Mouse (Mus musculus) cerebral cortex, adult 2 months (tissue): ENCODE data around the gene Nudcd3.

Source experiments
- WGBS: fragments of 180-500 bp; shearing (Covaris S2); methylation state at CpG from one replicate; pipeline ENCODE4 v1.1.7; 2018; 5-methylcytosine and 5-hydroxymethylcytosine counted together

Nudcd3 gene

GRCm38 (mm10) chr11:6178673-6179166 is 21.5 kb downstream of the Nudcd3 start:
- WGBS = 10% methylated on average over 2 of the region's 2 CpGs

DNA sequence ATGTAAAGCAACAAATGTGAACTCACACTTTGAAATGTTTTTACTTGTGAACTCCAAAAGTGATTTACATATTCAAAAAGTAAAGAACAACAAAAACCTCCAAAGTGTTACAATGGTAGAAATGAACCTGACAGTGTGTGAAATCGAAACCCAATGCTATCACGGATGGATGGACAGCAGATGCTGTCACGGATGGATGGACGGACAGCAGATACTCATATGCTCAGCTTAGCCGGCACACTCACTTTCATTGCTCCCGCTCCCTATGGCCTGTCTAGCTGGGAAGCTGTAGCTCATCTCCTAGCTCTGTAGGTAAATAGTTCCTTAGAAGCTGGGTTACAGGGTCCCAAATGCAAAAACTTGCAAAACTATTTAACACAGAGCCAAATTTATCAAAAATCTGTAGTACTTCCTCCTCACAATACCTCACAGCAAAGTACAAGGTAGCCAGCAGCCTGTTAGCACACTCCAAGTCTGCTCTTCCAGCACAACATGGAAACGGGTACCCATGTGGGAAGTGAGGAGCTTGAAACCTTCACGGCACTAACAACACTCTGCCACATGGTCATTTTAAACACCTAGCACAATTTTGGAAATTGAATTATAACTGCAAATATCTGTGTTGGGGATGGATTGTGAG is 22.3 kb downstream of the Nudcd3 start:
- 68% methylated on average over 8 of the region's 8 CpGs for WGBS

- WGBS = 48% methylated on average over 1 of the region's 1 CpGs
These were observed 24.7 kb downstream of the Nudcd3 start for GRCm38 (mm10) chr11:6175506-6175905.

DNA sequence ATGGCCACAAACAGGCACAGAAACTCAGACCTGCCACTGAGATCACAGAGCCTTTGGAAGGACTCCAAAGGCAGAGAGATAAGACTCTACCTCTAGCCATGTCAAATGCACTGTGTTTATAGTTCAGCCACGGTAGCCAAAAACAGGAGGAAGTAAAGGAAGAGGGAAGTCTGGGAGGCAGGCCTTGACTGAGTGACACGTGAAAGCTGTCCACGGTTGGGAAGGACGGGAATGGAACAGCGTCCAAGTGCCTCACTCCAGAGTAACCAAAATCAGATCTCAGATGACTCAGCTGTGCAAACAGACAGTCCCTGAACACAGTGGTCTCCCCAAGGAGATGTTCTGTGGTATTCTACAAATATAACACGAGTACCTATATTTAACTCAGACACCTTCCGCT is 25.5 kb downstream of the Nudcd3 start:
- 24% methylated on average over 7 of the region's 7 CpGs for WGBS

GRCm38 (mm10) chr11:6169041-6169663 is 31.1 kb downstream of the Nudcd3 start:
- WGBS = 77% methylated on average over 2 of the region's 2 CpGs

DNA sequence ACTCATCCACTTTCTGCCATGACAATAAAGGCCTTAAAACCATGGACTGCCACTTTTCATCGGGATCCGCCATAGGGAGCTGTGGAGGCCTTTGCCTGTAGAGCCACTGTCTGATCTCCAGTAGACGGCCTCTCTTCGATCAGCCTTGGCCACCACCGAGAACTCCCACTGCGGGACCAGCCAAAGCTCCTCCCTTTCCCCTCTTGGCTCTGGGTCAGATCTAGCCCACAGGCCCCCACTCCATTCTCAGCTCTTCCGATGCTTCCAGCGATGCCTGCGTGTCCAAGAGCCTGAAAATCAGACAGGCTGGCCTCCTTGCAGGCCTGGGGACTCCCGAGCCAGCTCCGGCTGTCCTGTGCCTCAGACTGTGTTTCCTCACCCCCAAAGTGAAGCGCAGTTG is 33.9 kb downstream of the Nudcd3 start:
- WGBS = 76% methylated on average over 12 of the region's 12 CpGs

DNA sequence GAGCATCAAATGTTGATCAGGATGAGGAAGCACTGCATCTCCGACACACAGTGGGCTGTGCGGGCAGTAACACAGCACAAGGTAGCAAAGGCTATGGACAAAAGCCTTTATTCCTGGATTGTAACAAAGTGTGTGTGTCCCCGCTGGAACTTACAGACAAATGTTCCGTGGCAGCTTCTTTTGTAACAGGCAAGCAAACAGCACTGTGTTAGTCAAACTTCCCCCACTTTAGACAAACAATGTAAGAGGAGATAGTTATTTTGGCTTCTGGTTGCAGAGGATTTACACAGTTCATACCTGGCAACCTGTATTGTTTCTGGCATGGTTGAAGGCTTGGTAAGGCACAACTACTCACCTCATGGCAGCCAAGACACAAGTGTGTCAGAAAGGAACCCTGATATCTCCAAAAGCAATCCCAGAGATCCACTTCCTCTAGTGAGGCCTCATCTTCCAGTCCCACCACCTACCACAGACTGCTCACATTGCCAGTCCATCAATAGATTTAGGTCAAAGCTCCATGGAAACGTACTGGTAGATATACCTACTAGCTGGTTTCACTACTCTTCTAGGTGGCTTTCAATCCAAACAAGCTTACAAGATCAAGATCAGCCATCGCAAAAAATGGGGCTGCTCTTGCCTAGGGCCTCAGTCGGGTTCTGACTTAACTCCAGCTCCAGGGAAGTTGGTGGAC is 34.7 kb downstream of the Nudcd3 start:
- 80% methylated on average over 7 of the region's 7 CpGs for WGBS

GRCm38 (mm10) chr11:6164781-6165180 is 35.4 kb downstream of the Nudcd3 start:
- 93% methylated on average over 7 of the region's 7 CpGs for WGBS

- WGBS = 53% methylated on average over 12 of the region's 12 CpGs
These were observed 36.5 kb downstream of the Nudcd3 start for GRCm38 (mm10) chr11:6163706-6164105.

DNA sequence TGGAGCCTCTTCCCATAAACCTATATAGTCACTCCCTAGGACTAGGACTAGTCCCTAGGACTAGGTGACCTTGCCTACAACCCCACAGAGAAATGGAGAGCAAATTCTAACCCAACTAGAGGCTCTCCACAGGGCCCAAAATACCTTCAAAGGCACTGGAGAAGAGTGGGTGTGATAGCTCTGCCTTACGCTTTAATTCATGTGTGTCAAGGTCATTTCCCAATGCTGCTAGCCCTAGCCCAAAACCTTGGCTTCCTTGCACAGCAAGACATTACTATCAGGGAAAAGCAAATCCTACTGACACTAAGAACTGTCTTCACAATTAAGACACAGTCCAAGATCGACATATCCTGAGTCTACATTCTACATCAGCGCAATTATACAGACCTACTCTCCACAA is 37.2 kb downstream of the Nudcd3 start:
- 80% methylated on average over 3 of the region's 3 CpGs for WGBS

DNA sequence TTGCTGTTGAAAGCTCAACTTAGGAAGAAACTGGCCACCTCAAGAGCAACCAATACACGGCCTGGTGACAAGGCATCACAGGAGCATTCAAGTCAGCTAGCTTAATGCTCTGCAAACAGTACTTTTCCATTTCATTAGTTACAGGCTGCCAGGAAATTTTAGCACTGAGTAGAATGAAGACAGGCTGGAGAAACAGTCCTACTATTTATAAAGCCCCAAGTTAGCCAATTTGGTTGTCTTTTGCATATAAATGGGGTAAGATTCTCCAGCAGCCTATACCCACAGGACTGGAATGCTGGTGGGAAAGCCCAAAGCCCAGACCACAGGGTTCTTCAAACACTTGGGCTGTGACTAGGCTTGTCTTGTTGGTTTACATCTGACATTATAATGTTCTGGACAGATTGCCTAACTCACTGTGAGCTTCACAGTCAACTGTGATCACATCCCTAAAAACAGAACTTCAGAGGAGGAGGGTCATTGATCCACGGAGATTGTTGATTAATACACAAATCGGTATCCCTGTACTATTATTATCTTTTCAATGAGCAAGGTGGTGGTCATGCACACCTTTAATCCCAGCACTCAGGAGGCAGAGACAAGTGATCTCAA is 39.4 kb downstream of the Nudcd3 start:
- 48% methylated on average over 3 of the region's 3 CpGs for WGBS

GRCm38 (mm10) chr11:6159704-6160275 is 40.4 kb downstream of the Nudcd3 start:
- 57% methylated on average over 4 of the region's 4 CpGs for WGBS

- WGBS = 82% methylated on average over 1 of the region's 1 CpGs
These were observed 41.7 kb downstream of the Nudcd3 start for GRCm38 (mm10) chr11:6158515-6158914.

- 64% methylated on average over 5 of the region's 5 CpGs for whole genome bisulfite sequencing
These were observed 43.1 kb downstream of the Nudcd3 start for GRCm38 (mm10) chr11:6157119-6157518.

DNA sequence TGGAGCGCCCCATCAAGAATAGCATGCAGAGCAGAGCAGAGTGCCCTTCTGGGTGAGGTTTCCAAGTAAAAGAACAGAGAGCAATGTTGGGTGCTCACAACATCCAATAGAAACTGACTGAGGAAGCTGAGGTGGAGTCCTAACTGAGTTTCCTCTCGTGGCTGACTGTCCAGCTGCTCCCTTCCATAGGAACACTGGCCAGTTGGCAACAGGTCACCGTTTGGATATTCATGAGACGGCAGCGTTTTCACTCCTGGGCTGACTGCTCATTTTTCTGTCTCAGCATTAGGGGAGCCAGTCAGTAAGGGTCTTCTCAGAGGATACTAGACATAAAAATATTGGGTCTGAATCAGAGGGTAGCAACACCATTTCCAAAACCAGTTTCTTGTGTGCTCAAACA is 43.6 kb downstream of the Nudcd3 start:
- 60% methylated on average over 5 of the region's 5 CpGs for WGBS

DNA sequence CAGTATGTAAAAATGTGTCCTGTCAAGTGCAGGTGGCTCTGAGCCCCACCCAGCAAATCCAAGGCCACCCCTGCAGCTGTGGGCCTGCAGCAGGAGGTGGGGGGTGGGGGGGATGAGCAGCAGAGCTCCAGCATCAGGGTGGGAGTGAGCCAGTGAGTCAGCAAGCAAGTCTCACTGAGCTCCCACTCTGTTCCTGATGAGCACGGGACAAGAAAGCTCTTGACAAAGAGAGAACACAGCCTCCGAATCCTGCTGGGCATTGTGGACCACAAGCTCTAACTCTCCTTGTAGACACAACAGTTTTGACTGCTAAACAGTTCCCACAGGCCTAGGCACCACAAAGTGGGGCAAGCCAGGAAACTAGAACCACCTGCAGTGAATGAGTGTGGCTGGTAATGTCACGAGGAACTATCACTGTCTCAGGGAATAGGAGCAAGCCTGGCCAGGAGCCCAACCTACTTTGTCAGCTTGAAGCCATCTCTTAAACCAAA is 46.0 kb downstream of the Nudcd3 start:
- WGBS = 8% methylated on average over 3 of the region's 3 CpGs

DNA sequence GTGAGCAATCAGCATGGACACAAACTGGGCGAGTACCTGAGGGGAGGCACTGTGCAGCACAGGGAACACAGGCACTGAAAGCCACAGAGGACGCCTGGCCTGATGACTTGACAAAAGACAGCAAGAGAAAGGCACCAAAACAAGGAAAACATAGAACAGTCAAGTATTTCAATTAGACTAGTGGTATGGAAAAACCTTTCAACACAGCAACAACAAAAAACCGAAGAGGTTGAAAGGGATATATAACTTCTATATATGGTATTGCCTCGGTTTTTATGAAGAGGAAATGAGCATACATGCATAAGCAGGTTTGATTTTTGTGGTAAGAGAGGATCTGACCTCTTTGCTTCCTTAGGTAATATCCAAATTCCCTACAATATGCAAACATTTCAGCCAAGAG is 47.4 kb downstream of the Nudcd3 start:
- 80% methylated on average over 4 of the region's 4 CpGs for WGBS

DNA sequence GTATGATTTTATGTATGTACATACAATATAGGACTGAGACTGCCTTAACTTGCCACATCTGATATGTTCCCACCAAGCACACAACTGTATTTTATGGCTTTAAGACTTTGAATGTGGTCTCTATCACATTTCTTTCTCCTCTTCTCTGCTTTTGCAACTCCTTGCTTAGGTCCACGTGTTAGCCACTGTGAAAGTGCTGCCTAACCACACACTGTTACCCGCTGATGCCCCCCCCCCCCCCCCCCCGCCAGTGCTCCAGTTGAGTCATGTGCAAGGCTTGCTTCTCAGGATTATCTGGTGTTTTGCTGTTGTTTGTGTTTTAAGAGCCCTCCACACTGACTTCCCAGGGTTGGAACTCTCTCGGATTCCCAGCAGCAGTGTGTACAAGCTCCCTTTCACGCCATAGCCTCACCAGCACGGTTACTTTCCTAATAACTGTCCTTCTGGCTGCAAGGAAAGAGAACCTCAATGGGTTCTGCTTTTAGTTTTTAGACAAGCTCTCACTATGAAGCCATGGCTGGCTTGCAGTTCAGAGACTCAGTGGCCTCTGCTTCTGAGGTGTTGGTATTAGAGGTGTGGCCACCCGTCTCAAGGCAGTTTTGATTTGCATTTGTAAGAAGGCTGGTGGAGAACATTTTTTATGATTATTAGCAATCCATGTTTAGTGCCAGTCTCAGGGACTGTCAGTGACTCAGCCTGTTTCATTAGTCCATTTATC is 61.8 kb downstream of the Nudcd3 start:
- WGBS = 80% methylated on average over 7 of the region's 7 CpGs

DNA sequence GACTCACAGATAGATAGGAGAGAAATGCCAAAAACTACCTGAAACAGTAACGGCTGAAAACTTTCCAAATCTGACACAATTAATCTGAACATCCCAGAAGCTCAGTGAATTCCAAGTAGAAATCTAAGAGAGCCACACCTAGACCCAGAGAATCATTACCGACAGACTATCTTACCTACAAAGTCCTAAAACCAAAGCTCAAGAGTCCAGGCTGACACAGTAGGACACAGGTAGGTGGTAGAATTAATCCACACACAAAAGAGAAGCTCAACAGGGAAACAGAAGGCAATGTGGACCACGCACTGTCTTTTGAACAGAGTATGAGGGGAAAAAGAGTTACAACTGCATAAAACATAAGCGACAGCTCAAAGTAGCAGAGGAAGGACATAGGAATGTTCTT is 67.3 kb downstream of the Nudcd3 start:
- WGBS = 93% methylated on average over 4 of the region's 4 CpGs

GRCm38 (mm10) chr11:6130578-6130977 is 69.6 kb downstream of the Nudcd3 start:
- WGBS = 78% methylated on average over 1 of the region's 1 CpGs

DNA sequence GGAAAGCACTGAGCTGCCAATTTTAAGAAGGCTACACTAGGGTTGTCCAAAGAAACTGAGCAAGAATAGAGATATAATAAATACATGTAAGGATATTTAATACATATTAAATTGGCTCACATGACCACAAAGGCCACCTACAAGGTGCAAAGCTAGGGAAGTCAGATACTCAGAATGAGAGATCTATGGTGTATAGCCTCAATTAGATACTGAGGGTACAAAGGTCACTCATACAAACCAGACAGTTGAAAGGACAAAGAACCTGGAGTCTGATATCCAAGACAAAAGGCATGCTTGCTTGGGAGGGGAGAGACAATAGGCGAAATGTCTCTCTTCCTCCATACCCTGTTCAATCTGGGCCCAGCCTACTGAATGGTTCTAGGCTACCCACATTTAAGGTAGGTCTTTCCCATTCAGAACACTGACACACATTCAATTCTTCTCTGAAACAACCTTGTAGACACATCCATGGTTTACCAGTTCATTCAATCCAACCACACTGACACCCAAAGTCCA is 76.6 kb downstream of the Nudcd3 start:
- WGBS = 97% methylated on average over 1 of the region's 1 CpGs
